Mouse (Mus musculus): ENCODE data around the gene Pld4. TPM values are rescaled to one million over a fixed set of nuclear protein-coding genes. Genes with fewer than 3 reads are reported as not detected.

Gene Pld4
- polyA plus RNA-seq, 1 experiment from 2014 or later: 4.2 TPM

GRCm38 (mm10) chr12:112750976-112751375, 9.5 kb upstream of the Pld4 start:
- H3K4me2 ChIP-seq: no peak overlapping the region
- H3K27ac ChIP-seq (ENCODE audit: poor library complexity, severe bottlenecking): no peak overlapping the region
- no peak for ATAC-seq (ENCODE audit: insufficient number of reproducible peaks, low FRiP score)
- no peak overlapping the region for H3K4me3 ChIP-seq
- WGBS: 82% methylated on average over 12 of the region's 12 CpGs
- peaks cover 12% of the 10 kb centered on the region for H3K4me1 ChIP-seq (replicated peaks)
- no peaks in the 10 kb centered on the region for H3K36me3 ChIP-seq
- H3K9me3 ChIP-seq (replicated peaks): no peaks in the 10 kb centered on the region
- H3K9ac ChIP-seq: no peak overlapping the region
- peaks cover 7% of the 10 kb centered on the region; the same call in 1 of the 2 replicates for H3K27me3 ChIP-seq (replicated peaks)

- WGBS: 46% methylated on average over 2 of the region's 2 CpGs
- no peak for ATAC-seq (ENCODE audit: insufficient number of reproducible peaks, low FRiP score)
- H3K9ac ChIP-seq: no peak overlapping the region
Observed at GRCm38 (mm10) chr12:112752399-112752798, 8.1 kb upstream of the Pld4 start.

DNA sequence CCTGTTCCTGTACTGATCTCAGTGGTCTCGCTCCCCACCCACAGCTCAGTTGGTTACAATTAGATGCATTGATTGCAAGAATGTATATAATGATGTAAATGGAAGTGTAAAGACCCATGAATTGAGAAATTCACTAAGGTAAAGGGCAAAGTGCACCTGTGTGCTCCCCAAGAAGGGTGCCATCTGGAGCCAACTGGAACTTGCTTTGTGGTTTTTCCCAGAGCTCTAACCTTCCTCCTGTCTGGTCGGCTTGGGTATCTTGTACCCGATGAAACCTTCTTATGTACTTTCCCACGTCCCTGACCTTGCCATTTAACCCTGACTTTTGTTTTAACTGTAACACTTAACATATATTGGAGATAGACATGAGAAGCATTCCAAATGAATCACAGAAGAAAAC, 4.6 kb upstream of the Pld4 start:
- 68% methylated on average over 4 of the region's 4 CpGs for WGBS

More at GRCm38 (mm10) chr12:112752399-112752798, 8.1 kb upstream of the Pld4 start:
- H3K27me3 ChIP-seq (replicated peaks): peaks cover 7% of the 10 kb centered on the region; the same call in 1 of the 2 replicates
- no peak overlapping the region for H3K4me3 ChIP-seq
- H3K9me3 ChIP-seq (replicated peaks): 0 out of 2 replicates have a peak, but pooled peaks cover 3% of the 10 kb centered on the region
- no peak overlapping the region for H3K27ac ChIP-seq (ENCODE audit: poor library complexity, severe bottlenecking)
- H3K36me3 ChIP-seq: no peaks in the 10 kb centered on the region
- no peak overlapping the region for H3K4me2 ChIP-seq
- H3K4me1 ChIP-seq (replicated peaks): peaks cover 5% of the 10 kb centered on the region

DNA sequence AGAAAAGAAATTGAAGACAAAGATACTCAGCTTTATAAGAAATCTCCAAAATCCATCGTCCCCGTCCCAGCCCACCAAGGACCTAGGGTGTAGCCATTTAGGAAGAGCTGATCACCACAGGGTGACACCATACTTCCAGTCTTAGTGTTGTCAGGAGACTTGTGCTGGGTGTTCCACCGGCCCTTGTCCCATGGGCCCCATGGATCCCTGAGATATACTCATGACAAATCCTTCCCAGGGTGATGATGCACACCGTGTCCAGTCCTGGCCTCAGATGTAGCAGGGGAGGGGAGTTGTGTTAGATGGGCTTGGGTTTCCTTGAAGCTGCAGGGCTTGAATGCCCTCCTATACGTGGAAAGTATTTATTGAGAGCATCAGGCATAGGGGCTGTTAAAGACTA, 2.6 kb upstream of the Pld4 start:
- WGBS: 79% methylated on average over 5 of the region's 5 CpGs
- ATAC-seq (ENCODE audit: insufficient number of reproducible peaks, low FRiP score): no peak
- Histone ChIP-seq H3K27me3 (replicated peaks) (peaks cover 4% of the 10 kb centered on the region; the same call in 1 of the 2 replicates), H3K27ac (ENCODE audit: poor library complexity, severe bottlenecking) (no peak overlapping the region), H3K4me3 (no peak overlapping the region), H3K4me2 (no peak overlapping the region), H3K9me3 (replicated peaks) (peaks cover 3% of the 10 kb centered on the region; the same call in 1 of the 2 replicates), H3K9ac (no peak overlapping the region), H3K4me1 (replicated peaks) (no peaks in the 10 kb centered on the region), H3K36me3 (no peaks in the 10 kb centered on the region)

More for the DNA sequence above, 4.6 kb upstream of the Pld4 start:
- Histone ChIP-seq H3K36me3 (no peaks in the 10 kb centered on the region), H3K4me1 (replicated peaks) (no peaks in the 10 kb centered on the region), H3K4me2 (no peak overlapping the region), H3K9me3 (replicated peaks) (0 out of 2 replicates have a peak, but pooled peaks cover 3% of the 10 kb centered on the region), H3K27ac (ENCODE audit: poor library complexity, severe bottlenecking) (no peak overlapping the region), H3K4me3 (no peak overlapping the region), H3K27me3 (replicated peaks) (peaks cover 6% of the 10 kb centered on the region; the same call in 1 of the 2 replicates), H3K9ac (no peak overlapping the region)
- ATAC-seq (ENCODE audit: insufficient number of reproducible peaks, low FRiP score): no peak

GRCm38 (mm10) chr12:112759471-112759870, 984 bp upstream of the Pld4 start:
- H3K36me3 ChIP-seq: no peaks in the 10 kb centered on the region
- no peaks in the 10 kb centered on the region for H3K4me1 ChIP-seq (replicated peaks)
- no peak overlapping the region for H3K9ac ChIP-seq
- no peak for ATAC-seq (ENCODE audit: insufficient number of reproducible peaks, low FRiP score)
- H3K4me3 ChIP-seq: no peak overlapping the region
- H3K4me2 ChIP-seq: no peak overlapping the region
- peaks cover 4% of the 10 kb centered on the region; the same call in 1 of the 2 replicates for H3K27me3 ChIP-seq (replicated peaks)
- 83% methylated on average over 3 of the region's 3 CpGs for WGBS
- H3K27ac ChIP-seq (ENCODE audit: poor library complexity, severe bottlenecking): no peak overlapping the region
- peaks cover 3% of the 10 kb centered on the region; the same call in 1 of the 2 replicates for H3K9me3 ChIP-seq (replicated peaks)

- no peak overlapping the region for H3K4me3 ChIP-seq
- no peaks in the 10 kb centered on the region; the same call in 1 of the 2 replicates for H3K27me3 ChIP-seq (replicated peaks)
- no peak overlapping the region for H3K27ac ChIP-seq (ENCODE audit: poor library complexity, severe bottlenecking)
- H3K4me2 ChIP-seq: no peak overlapping the region
- H3K4me1 ChIP-seq (replicated peaks): no peaks in the 10 kb centered on the region
- WGBS: 71% methylated on average over 4 of the region's 4 CpGs
- no peak for ATAC-seq (ENCODE audit: insufficient number of reproducible peaks, low FRiP score)
- no peak overlapping the region for H3K9ac ChIP-seq
- peaks cover 3% of the 10 kb centered on the region; the same call in 1 of the 2 replicates for H3K9me3 ChIP-seq (replicated peaks)
- no peaks in the 10 kb centered on the region for H3K36me3 ChIP-seq
Observed at GRCm38 (mm10) chr12:112761411-112761810, 956 bp downstream of the Pld4 start.

DNA sequence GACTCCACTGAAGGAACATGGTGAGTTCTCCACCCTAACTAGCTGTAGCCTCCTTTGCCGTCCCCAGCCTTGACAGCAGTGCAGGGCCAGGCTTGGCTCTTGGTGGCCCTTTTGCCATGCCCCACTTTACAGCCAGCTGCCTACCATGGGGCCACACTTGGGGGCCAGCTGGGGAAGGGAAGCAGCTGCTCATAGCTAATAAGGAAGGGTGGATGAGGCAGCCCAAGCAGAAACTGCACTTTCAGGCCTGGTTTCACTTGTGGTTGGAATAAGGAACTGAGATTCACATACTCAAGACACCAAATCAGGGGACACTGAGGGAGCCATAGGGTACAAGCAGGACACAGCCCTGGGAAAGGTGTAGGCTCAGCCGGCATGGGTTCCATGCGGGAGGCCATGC, 1.6 kb downstream of the Pld4 start:
- Histone ChIP-seq H3K36me3 (no peaks in the 10 kb centered on the region), H3K9ac (no peak overlapping the region), H3K9me3 (replicated peaks) (no peaks in the 10 kb centered on the region; the same call in 1 of the 2 replicates), H3K27ac (ENCODE audit: poor library complexity, severe bottlenecking) (no peak overlapping the region), H3K27me3 (replicated peaks) (no peaks in the 10 kb centered on the region; the same call in 1 of the 2 replicates), H3K4me3 (no peak overlapping the region), H3K4me1 (replicated peaks) (no peaks in the 10 kb centered on the region), H3K4me2 (no peak overlapping the region)
- no peak for ATAC-seq (ENCODE audit: insufficient number of reproducible peaks, low FRiP score)
- WGBS: 79% methylated on average over 3 of the region's 3 CpGs

- no peak overlapping the region for H3K4me2 ChIP-seq
- 72% methylated on average over 4 of the region's 4 CpGs for WGBS
- ATAC-seq (ENCODE audit: insufficient number of reproducible peaks, low FRiP score): no peak
Observed at GRCm38 (mm10) chr12:112763176-112763575, 2.7 kb downstream of the Pld4 start.

GRCm38 (mm10) chr12:112764141-112764540, 3.7 kb downstream of the Pld4 start:
- ATAC-seq (ENCODE audit: insufficient number of reproducible peaks, low FRiP score): no peak
- Histone ChIP-seq H3K36me3 (no peaks in the 10 kb centered on the region), H3K27me3 (replicated peaks) (no peaks in the 10 kb centered on the region; the same call in none of the 2 replicates), H3K27ac (ENCODE audit: poor library complexity, severe bottlenecking) (no peak overlapping the region), H3K9ac (no peak overlapping the region), H3K4me3 (no peak overlapping the region), H3K4me1 (replicated peaks) (0 out of 2 replicates have a peak, but pooled peaks cover 4% of the 10 kb centered on the region), H3K4me2 (no peak overlapping the region), H3K9me3 (replicated peaks) (no peaks in the 10 kb centered on the region; the same call in 1 of the 2 replicates)
- WGBS: 70% methylated on average over 5 of the region's 5 CpGs

More at GRCm38 (mm10) chr12:112763176-112763575, 2.7 kb downstream of the Pld4 start:
- 0 out of 2 replicates have a peak, but pooled peaks cover under 1% of the 10 kb centered on the region for H3K4me1 ChIP-seq (replicated peaks)
- no peaks in the 10 kb centered on the region; the same call in none of the 2 replicates for H3K27me3 ChIP-seq (replicated peaks)
- no peaks in the 10 kb centered on the region for H3K36me3 ChIP-seq
- H3K27ac ChIP-seq (ENCODE audit: poor library complexity, severe bottlenecking): no peak overlapping the region
- H3K9me3 ChIP-seq (replicated peaks): no peaks in the 10 kb centered on the region; the same call in 1 of the 2 replicates
- H3K4me3 ChIP-seq: no peak overlapping the region
- H3K9ac ChIP-seq: no peak overlapping the region

GRCm38 (mm10) chr12:112764991-112765390, 4.5 kb downstream of the Pld4 start:
- 83% methylated on average over 7 of the region's 7 CpGs for WGBS
- no peak overlapping the region for H3K9ac ChIP-seq
- 0 out of 2 replicates have a peak, but pooled peaks cover 9% of the 10 kb centered on the region for H3K4me1 ChIP-seq (replicated peaks)
- no peaks in the 10 kb centered on the region for H3K36me3 ChIP-seq
- H3K4me2 ChIP-seq: no peak overlapping the region
- no peaks in the 10 kb centered on the region; the same call in none of the 2 replicates for H3K27me3 ChIP-seq (replicated peaks)
- H3K9me3 ChIP-seq (replicated peaks): no peaks in the 10 kb centered on the region; the same call in 1 of the 2 replicates
- no peak overlapping the region for H3K27ac ChIP-seq (ENCODE audit: poor library complexity, severe bottlenecking)
- ATAC-seq (ENCODE audit: insufficient number of reproducible peaks, low FRiP score): no peak
- H3K4me3 ChIP-seq: no peak overlapping the region

- no peak overlapping the region for H3K9ac ChIP-seq
- no peak overlapping the region for H3K27ac ChIP-seq (ENCODE audit: poor library complexity, severe bottlenecking)
- H3K4me3 ChIP-seq: no peak overlapping the region
- no peaks in the 10 kb centered on the region for H3K36me3 ChIP-seq
- ATAC-seq (ENCODE audit: insufficient number of reproducible peaks, low FRiP score): no peak
- 85% methylated on average over 7 of the region's 7 CpGs for WGBS
- H3K27me3 ChIP-seq (replicated peaks): no peaks in the 10 kb centered on the region; the same call in none of the 2 replicates
- no peaks in the 10 kb centered on the region; the same call in 1 of the 2 replicates for H3K9me3 ChIP-seq (replicated peaks)
- no peak overlapping the region for H3K4me2 ChIP-seq
- H3K4me1 ChIP-seq (replicated peaks): 0 out of 2 replicates have a peak, but pooled peaks cover 9% of the 10 kb centered on the region
Observed at GRCm38 (mm10) chr12:112766586-112766985, 6.1 kb downstream of the Pld4 start.

Data from heart, embryonic 12.5 days (tissue).